Mouse (Mus musculus) C2C12 (cell line): ENCODE measurements around the gene Dst. TPM values are rescaled to one million over a fixed set of nuclear protein-coding genes. Genes with fewer than 3 reads are reported as not detected.

ENCODE experiments used
- H3K27me3 ChIP-seq: one replicate; pipeline ENCODE4 v1.6.1; 2011; ENCODE audit not compliant: control insufficient read depth, insufficient read depth, insufficient read length
- H3K36me3 ChIP-seq: one replicate; pipeline ENCODE4 v1.6.1; 2011; ENCODE audit not compliant: control insufficient read depth, insufficient read depth
- H3K4me3 ChIP-seq: one replicate; pipeline ENCODE4 v1.5.1; 2011; ENCODE audit warnings: mild to moderate bottlenecking, control low read depth; ENCODE audit not compliant: poor library complexity, insufficient read depth, severe bottlenecking
- H3K79me2 ChIP-seq: one replicate; pipeline ENCODE4 v1.6.1; 2011; ENCODE audit not compliant: control insufficient read depth, insufficient read depth
- H3K79me3 ChIP-seq: one replicate; pipeline ENCODE4 v1.6.1; 2011; ENCODE audit warnings: low read depth, control low read depth
- H3ac ChIP-seq: one replicate; pipeline ENCODE3; 2011; ENCODE audit warnings: low read depth; ENCODE audit not compliant: control insufficient read depth, insufficient read length
- CEBPB ChIP-seq: IDR thresholded peaks from one replicate; pipeline ENCODE4 v1.6.1; 2011; ENCODE audit warnings: low read depth, mild to moderate bottlenecking, control low read depth, moderate library complexity
- CTCF ChIP-seq: IDR thresholded peaks from one replicate; pipeline ENCODE4 v1.5.1; 2011; ENCODE audit not compliant: control insufficient read depth, insufficient read depth, insufficient read length
- FOSL1 ChIP-seq: IDR thresholded peaks from one replicate; pipeline ENCODE4 v1.8.0; 2011; ENCODE audit warnings: mild to moderate bottlenecking, low read length; ENCODE audit not compliant: poor library complexity, insufficient read depth, severe bottlenecking
- MAX ChIP-seq: IDR thresholded peaks from one replicate; pipeline ENCODE4 v1.6.1; 2011; ENCODE audit warnings: mild to moderate bottlenecking, control low read depth
- MYOD1 ChIP-seq: IDR thresholded peaks from one replicate; pipeline ENCODE4 v1.6.1; 2011; ENCODE audit warnings: low read depth; ENCODE audit not compliant: control insufficient read depth, insufficient read length
- MYOG ChIP-seq: IDR thresholded peaks from one replicate; pipeline ENCODE4 v1.6.1; 2011; ENCODE audit not compliant: control insufficient read depth, insufficient read length; ENCODE audit errors: extremely low read depth
- USF1 ChIP-seq: IDR thresholded peaks from one replicate; pipeline ENCODE4 v1.6.1; 2011; ENCODE audit warnings: low read depth, mild to moderate bottlenecking, control low read depth, moderate library complexity
- polyA plus RNA-seq: library from polyadenylated mRNA; unstranded; fragments of >200 nt; fragmentation: generic; extraction: Trizol; gene quantifications from one replicate; pipeline ENCODE4 v1.2.1, GENCODE M21; 2012; ENCODE audit warnings: missing spikeins

Gene Dst
- polyA plus RNA-seq, 1 experiment: 26.5 TPM

DNA sequence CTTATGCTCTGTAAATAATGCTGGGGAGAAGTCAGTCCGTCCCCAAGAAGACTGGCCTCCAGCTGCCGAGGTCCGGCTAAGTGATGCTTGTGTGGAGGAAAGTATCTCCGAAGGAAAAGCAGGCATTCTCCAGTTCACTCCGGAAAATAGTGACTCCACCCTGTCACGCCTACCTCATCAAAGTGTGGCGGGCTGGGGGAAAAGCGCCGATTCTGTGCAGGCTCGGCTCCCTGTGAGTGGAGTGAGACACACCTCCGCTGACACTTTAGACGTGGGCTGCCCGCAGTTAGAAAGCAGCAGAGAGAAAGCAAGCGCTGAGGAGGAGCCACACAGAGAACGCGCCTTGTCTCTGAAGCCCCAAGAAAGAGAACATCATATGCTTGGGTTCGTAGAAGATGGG, 284.1 kb downstream of the Dst start:
- Histone ChIP-seq H3K27me3 (no peaks in the 10 kb centered on the region), H3K79me2 (no peaks in the 10 kb centered on the region), H3K79me3 (no peaks in the 10 kb centered on the region), H3ac (no peak overlapping the region), H3K4me3 (no peak overlapping the region), H3K36me3 (peaks cover 89% of the 10 kb centered on the region)
- TF ChIP-seq CTCF: no peak
- TF ChIP-seq USF1: no peak
- TF ChIP-seq FOSL1: no peak
- no peak for TF ChIP-seq CEBPB
- TF ChIP-seq MYOG: no peak
- TF ChIP-seq MAX: no peak
- no peak for TF ChIP-seq MYOD1

DNA sequence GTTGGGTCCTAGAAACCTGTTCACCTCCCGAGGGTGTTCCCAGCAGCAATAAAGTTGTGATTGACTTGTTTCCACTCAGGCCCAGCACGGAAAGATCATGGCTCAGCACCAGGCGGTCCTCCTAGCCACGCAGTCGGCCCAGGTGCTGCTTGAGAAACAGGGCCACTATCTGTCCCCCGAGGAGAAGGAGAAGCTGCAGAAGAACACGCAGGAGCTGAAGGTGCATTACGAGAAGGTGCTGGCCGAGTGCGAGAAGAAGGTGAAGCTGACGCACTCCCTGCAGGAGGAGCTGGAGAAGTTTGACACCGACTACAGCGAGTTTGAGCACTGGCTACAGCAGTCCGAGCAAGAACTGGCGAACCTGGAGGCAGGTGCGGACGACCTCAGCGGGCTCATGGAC, 292.8 kb downstream of the Dst start:
- Histone ChIP-seq H3K79me2 (no peaks in the 10 kb centered on the region), H3K36me3 (peaks cover 93% of the 10 kb centered on the region), H3ac (no peak overlapping the region), H3K4me3 (no peak overlapping the region), H3K79me3 (no peaks in the 10 kb centered on the region), H3K27me3 (no peaks in the 10 kb centered on the region)
- TF ChIP-seq MYOG (no peak), MYOD1 (no peak), CEBPB (no peak), USF1 (no peak), CTCF (no peak), MAX (no peak), FOSL1 (no peak)

DNA sequence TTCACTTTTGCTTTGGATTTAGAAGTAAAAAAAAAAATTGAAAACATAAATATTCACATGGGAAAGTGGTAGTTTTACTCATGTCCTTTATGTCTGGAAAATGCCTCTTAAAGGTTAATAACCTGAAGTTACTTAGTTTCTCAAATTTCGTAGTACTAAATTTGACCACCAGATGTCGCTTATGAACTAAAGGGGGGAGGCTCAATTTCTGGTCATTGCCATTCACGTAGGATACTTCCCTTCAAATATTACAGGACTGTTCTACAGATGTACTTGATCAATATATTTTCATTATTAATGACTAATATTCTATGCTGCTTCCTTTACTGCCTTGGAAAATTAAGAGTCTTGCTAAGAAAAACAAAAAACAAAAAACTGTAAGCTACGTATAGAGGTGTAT, 293.5 kb downstream of the Dst start:
- Histone ChIP-seq H3ac (no peak overlapping the region), H3K36me3 (peaks cover 93% of the 10 kb centered on the region), H3K4me3 (no peak overlapping the region), H3K27me3 (no peaks in the 10 kb centered on the region), H3K79me3 (no peaks in the 10 kb centered on the region), H3K79me2 (no peaks in the 10 kb centered on the region)
- TF ChIP-seq CTCF (no peak), FOSL1 (no peak)

DNA sequence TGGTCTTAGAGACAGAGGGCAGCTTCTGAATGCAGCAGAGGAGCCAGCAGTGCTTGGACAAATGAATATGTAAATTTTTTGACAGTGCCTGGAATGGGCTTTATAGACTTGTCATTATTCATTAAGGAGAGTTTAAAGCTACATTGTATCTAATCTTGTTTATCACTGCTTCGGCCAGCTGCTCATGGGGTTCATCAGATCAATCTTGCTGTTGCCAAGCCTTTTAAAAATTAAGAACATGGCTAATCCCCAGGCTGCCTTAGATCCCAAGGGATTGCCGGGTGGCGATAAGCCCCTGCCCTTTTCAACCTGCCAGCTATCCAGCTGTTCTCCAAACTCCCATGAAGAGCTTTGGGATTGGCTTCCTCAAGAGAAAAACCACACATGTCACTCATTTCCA, 303.7 kb downstream of the Dst start:
- no peaks in the 10 kb centered on the region for H3K79me2 ChIP-seq
- H3ac ChIP-seq: no peak overlapping the region
- H3K79me3 ChIP-seq: no peaks in the 10 kb centered on the region
- TF ChIP-seq CTCF: no peak
- TF ChIP-seq MAX: no peak
- TF ChIP-seq MYOD1: no peak
- TF ChIP-seq FOSL1: no peak
- no peak for TF ChIP-seq CEBPB
- no peak for TF ChIP-seq MYOG
- TF ChIP-seq USF1: no peak
- H3K27me3 ChIP-seq: no peaks in the 10 kb centered on the region
- no peak overlapping the region for H3K4me3 ChIP-seq
- peaks cover 87% of the 10 kb centered on the region for H3K36me3 ChIP-seq

DNA sequence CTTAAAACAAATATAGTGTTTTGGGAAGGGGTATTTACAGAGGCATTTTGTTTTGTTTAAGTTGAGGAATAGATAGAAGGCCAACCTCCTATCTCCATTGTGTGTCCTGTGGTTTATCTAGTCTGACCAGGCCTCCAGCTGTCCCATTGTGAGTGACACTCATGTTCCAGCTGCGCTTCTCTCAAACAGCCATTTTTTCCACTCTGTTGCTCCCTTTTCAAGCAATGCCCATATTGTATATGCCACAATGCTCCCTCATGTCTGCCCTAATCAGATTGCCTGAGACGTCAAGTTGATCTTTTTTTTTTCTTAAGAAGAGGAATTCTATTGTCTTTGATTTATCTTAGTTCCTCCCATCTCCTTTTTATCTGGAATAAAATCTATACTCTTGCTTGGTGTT, 308.4 kb downstream of the Dst start:
- H3K79me2 ChIP-seq: no peaks in the 10 kb centered on the region
- H3K27me3 ChIP-seq: no peaks in the 10 kb centered on the region
- TF ChIP-seq CEBPB (no peak), MYOG (no peak), USF1 (no peak), MYOD1 (no peak)
- peaks cover 89% of the 10 kb centered on the region for H3K36me3 ChIP-seq
- H3K79me3 ChIP-seq: no peaks in the 10 kb centered on the region
- H3K4me3 ChIP-seq: no peak overlapping the region
- H3ac ChIP-seq: no peak overlapping the region

DNA sequence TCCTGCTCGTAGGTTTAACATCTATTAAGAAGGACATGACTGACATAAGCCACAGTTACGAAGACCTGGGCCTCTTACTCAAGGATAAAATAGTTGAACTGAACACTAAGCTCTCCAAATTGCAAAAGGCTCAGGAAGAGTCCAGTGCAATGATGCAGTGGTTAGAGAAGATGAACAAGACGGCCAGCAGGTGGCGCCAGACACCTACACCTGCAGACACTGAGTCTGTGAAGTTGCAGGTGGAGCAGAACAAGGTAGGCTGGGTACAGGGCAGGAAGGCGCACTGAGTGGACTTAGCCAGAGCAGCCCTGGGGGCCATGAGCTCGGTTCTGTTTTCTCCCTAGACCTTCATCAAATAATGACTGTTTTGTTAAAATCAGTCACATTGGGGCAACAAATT, 310.3 kb downstream of the Dst start:
- H3K36me3 ChIP-seq: peaks cover 87% of the 10 kb centered on the region
- no peaks in the 10 kb centered on the region for H3K79me2 ChIP-seq

More for the DNA sequence above, 310.3 kb downstream of the Dst start:
- Histone ChIP-seq H3K27me3 (no peaks in the 10 kb centered on the region), H3K4me3 (no peak overlapping the region), H3ac (no peak overlapping the region), H3K79me3 (no peaks in the 10 kb centered on the region)
- TF ChIP-seq CTCF: peak; percentile 71
- no peak for TF ChIP-seq USF1
- TF ChIP-seq MYOG: no peak
- no peak for TF ChIP-seq FOSL1
- no peak for TF ChIP-seq MYOD1
- no peak for TF ChIP-seq CEBPB
